In the genomic region with DNA sequence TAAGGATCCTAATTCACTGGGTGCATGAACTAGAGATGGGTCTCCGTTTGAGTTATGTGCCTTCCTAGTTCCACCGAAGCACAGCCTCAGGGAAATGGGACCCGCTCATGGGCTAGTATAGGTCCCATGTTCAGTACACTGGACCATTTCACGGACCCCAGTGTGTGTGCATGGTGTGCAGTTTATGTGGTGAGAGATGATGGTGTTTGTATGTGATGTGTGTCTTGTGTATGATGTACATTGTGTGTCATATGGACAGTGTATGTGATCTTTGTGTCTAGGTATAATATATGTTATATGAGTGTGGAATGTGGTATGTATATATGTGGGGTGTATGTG, we compare ENCODE assay signal across 18 mouse cellular contexts. TPM values are rescaled to one million over a fixed set of nuclear protein-coding genes. Genes with fewer than 3 reads are reported as not detected.
A peak's percentile ranks its signal among the peaks of the same experiment; 100 is the strongest.
DNase-seq lines count a peak whose midpoint lies in the region; ATAC-seq and TF ChIP-seq lines count a peak whose summit lies in the region.
"Had no signal": no experiment of that assay in that cellular context is flagged by ENCODE, and none has a peak within 500 bp of the region (broad histone marks: within the 10 kb centered on the region; RNA-seq: fewer than 3 reads in every experiment).

No protein-coding gene starts in this region.

- no peaks in the 10 kb centered on the region for H3K36me3 ChIP-seq in heart, embryonic 15.5 days
- H3K36me3 ChIP-seq in liver, adult 2 months (ENCODE audit: control insufficient read depth, insufficient read depth, low read length) = no peaks in the 10 kb centered on the region
- no peaks in the 10 kb centered on the region for H3K36me3 ChIP-seq in liver, embryonic 11.5 days (ENCODE audit: control insufficient read depth, insufficient read depth, low read length)
- H3K36me3 ChIP-seq in intestine, postnatal 0 days (ENCODE audit: control insufficient read depth, insufficient read depth) = no peaks in the 10 kb centered on the region
- H3K36me3 ChIP-seq: heart, embryonic 12.5 days; hindbrain, embryonic 15.5 days; limb, embryonic 12.5 days; neural tube, embryonic 12.5 days had no signal

- no peaks in the 10 kb centered on the region for H3K27me3 ChIP-seq in heart, embryonic 15.5 days
- H3K27me3 ChIP-seq in liver, adult 2 months (ENCODE audit: control insufficient read depth, insufficient read depth, low read length) = no peaks in the 10 kb centered on the region
- H3K27me3 ChIP-seq in liver, embryonic 11.5 days (replicated peaks; ENCODE audit: control insufficient read depth, insufficient read depth, low read length) = no peaks in the 10 kb centered on the region
- no peaks in the 10 kb centered on the region for H3K27me3 ChIP-seq in intestine, postnatal 0 days (replicated peaks; ENCODE audit: control insufficient read depth, insufficient read depth, low read length)
- H3K27me3 ChIP-seq: forebrain, embryonic 13.5 days; heart, embryonic 12.5 days; hindbrain, embryonic 15.5 days; limb, embryonic 12.5 days; neural tube, embryonic 12.5 days had no signal

- no peak overlapping the region for H3K4me3 ChIP-seq in heart, embryonic 15.5 days
- no peak overlapping the region for H3K4me3 ChIP-seq in liver, adult 2 months (ENCODE audit: insufficient read depth, low read depth, low read length)
- H3K4me3 ChIP-seq in liver, embryonic 11.5 days (ENCODE audit: low read depth, low read length) = no peak overlapping the region
- no peak overlapping the region for H3K4me3 ChIP-seq in brown adipose tissue, adult 24 weeks (ENCODE audit: insufficient read depth, low read depth, low read length)
- H3K4me3 ChIP-seq in intestine, postnatal 0 days (ENCODE audit: low read depth, low read length) = no peak overlapping the region
- H3K4me3 ChIP-seq: forebrain, embryonic 13.5 days; heart, embryonic 12.5 days; hindbrain, embryonic 15.5 days; left cerebral cortex, adult 2 months; limb, embryonic 12.5 days; neural tube, embryonic 12.5 days had no signal

- H3K9ac ChIP-seq in heart, embryonic 15.5 days = no peak overlapping the region
- H3K9ac ChIP-seq in liver, adult 2 months (ENCODE audit: low read depth, low read length) = peak overlapping the region; percentile 32; the same call in 1 of the 2 replicates
- H3K9ac ChIP-seq in liver, embryonic 11.5 days (ENCODE audit: low read depth, low read length) = no peak overlapping the region
- H3K9ac ChIP-seq in intestine, postnatal 0 days (ENCODE audit: low read depth, low read length) = no peak overlapping the region
- H3K9ac ChIP-seq: forebrain, embryonic 13.5 days; heart, embryonic 12.5 days; hindbrain, embryonic 15.5 days; limb, embryonic 12.5 days; neural tube, embryonic 12.5 days had no signal

- H3K4me2 ChIP-seq in heart, embryonic 15.5 days = peak overlapping the region; percentile 42; the same call in 1 of the 2 replicates
- no peak overlapping the region; the same call in 1 of the 2 replicates for H3K4me2 ChIP-seq in liver, embryonic 11.5 days
- H3K4me2 ChIP-seq in intestine, postnatal 0 days (replicated peaks; ENCODE audit: low read depth) = peak overlapping the region; percentile 53
- H3K4me2 ChIP-seq: forebrain, embryonic 13.5 days; limb, embryonic 12.5 days; neural tube, embryonic 12.5 days had no signal

- no peaks in the 10 kb centered on the region for H3K79me2 ChIP-seq in liver, adult 2 months (ENCODE audit: control insufficient read depth, insufficient read depth, low read length)

- H3K27ac ChIP-seq in heart, embryonic 15.5 days = peak overlapping the region; percentile 54
- H3K27ac ChIP-seq in liver, adult 2 months (replicated peaks; ENCODE audit: insufficient read depth, low read depth, low read length) = peak overlapping the region; percentile 95
- H3K27ac ChIP-seq in liver, embryonic 11.5 days (ENCODE audit: low read depth, low read length) = no peak overlapping the region
- peak overlapping the region; percentile 76 for H3K27ac ChIP-seq in brown adipose tissue, adult 24 weeks (replicated peaks; ENCODE audit: low read depth, low read length)
- H3K27ac ChIP-seq in intestine, postnatal 0 days (ENCODE audit: low read depth, low read length) = peak overlapping the region; percentile 83
- H3K27ac ChIP-seq: forebrain, embryonic 13.5 days; left cerebral cortex, adult 2 months; limb, embryonic 12.5 days; macrophage; neural tube, embryonic 12.5 days had no signal

- ATAC-seq in heart, embryonic 15.5 days (replicated peaks; ENCODE audit: insufficient number of reproducible peaks, insufficient read depth, low FRiP score, low read depth) = no peak
- no peak for ATAC-seq in liver, embryonic 11.5 days (replicated peaks; ENCODE audit: low FRiP score)
- 0 out of 2 replicates have a peak, but pooled peaks have one; percentile 5 for ATAC-seq in intestine, postnatal 0 days
- ATAC-seq: forebrain, embryonic 13.5 days; midbrain, embryonic 16.5 days had no signal

- DNase-seq in heart, postnatal 14 days = no peak
- no peak for DNase-seq in liver, adult 2 months (ENCODE audit: extremely low read depth, low read depth, low spot score)
- no peak for DNase-seq in liver, embryonic 11.5 days (ENCODE audit: low spot score)
- DNase-seq in urinary bladder, postnatal 36 days (ENCODE audit: low spot score in 2 of 2) = no peak
- DNase-seq in adrenal gland, postnatal 10 days = no peak
- DNase-seq: B cell, adult 2 months; cerebellum, postnatal 14 days had no signal

- H3K9me3 ChIP-seq in heart, embryonic 15.5 days (replicated peaks) = no peaks in the 10 kb centered on the region
- no peaks in the 10 kb centered on the region for H3K9me3 ChIP-seq in liver, embryonic 11.5 days (ENCODE audit: control insufficient read depth, low read length)
- peaks cover 9% of the 10 kb centered on the region; the same call in 1 of the 2 replicates for H3K9me3 ChIP-seq in intestine, postnatal 0 days (ENCODE audit: control insufficient read depth)
- H3K9me3 ChIP-seq: hindbrain, embryonic 15.5 days had no signal

- TF ChIP-seq POLR2A in liver, adult 2 months (IDR thresholded peaks at IDR 0.05; ENCODE audit: extremely low read depth, insufficient read depth, low read length) = no peak

- WGBS in heart, embryonic 15.5 days = 73% methylated on average over 4 of the region's 4 CpGs
- WGBS in liver, adult 2 months = 53% methylated on average over 4 of the region's 4 CpGs
- 80% methylated on average over 4 of the region's 4 CpGs for WGBS in liver, embryonic 11.5 days
- 41% methylated on average over 4 of the region's 4 CpGs for WGBS in intestine, postnatal 0 days

- peaks cover 7% of the 10 kb centered on the region for H3K4me1 ChIP-seq in heart, embryonic 15.5 days (replicated peaks)
- H3K4me1 ChIP-seq in liver, adult 2 months (ENCODE audit: control insufficient read depth, insufficient read depth, low read length) = peaks cover 26% of the 10 kb centered on the region
- no peaks in the 10 kb centered on the region; the same call in 1 of the 2 replicates for H3K4me1 ChIP-seq in liver, embryonic 11.5 days (replicated peaks; ENCODE audit: control insufficient read depth, insufficient read depth, low read length)
- peaks cover 8% of the 10 kb centered on the region; the same call in 1 of the 2 replicates for H3K4me1 ChIP-seq in brown adipose tissue, adult 24 weeks (ENCODE audit: control insufficient read depth, insufficient read depth, insufficient read length, low read length)
- peaks cover 15% of the 10 kb centered on the region for H3K4me1 ChIP-seq in intestine, postnatal 0 days (replicated peaks; ENCODE audit: control insufficient read depth, insufficient read depth, low read length)
- H3K4me1 ChIP-seq: heart, embryonic 12.5 days had no signal

- TF ChIP-seq CTCF in liver, adult 2 months (IDR thresholded peaks at IDR 0.05; ENCODE audit: low read depth, low read length) = no peak
- TF ChIP-seq CTCF in intestine, postnatal 0 days (IDR thresholded peaks at IDR 0.05; ENCODE audit: low read depth) = no peak

- intact Hi-C loops in heart, postnatal 14 days (cut with DNase I) = no loop called here

RNA-seq across cellular contexts. Expression of a gene that starts 13.0 kb away (rescaled TPM):
- polyA plus RNA-seq in heart, embryonic 15.5 days (2015; fragmentation: Nextera tagmentation; extraction: Ambion mirVana) = 0.13 and 0.22 TPM in 2 replicates
- not detected for total RNA-seq in heart, postnatal 14 days (2021)
- total RNA-seq in liver, adult 2 months (2014; rRNA removed) = not detected in 2 replicates
- not detected in 2 replicates for polyA plus RNA-seq in liver, adult 2 months (2012; rRNA removed)
- polyA plus RNA-seq in liver, embryonic 11.5 days (2014; fragmentation: Nextera tagmentation; extraction: Ambion mirVana) = 0.12 and 0.29 TPM in 2 replicates
- polyA plus RNA-seq in brown adipose tissue, adult 24 weeks (2012; ENCODE audit: insufficient read depth, insufficient read length, missing spikeins) = not detected in 2 replicates
- polyA plus RNA-seq in intestine, postnatal 0 days (2015; fragmentation: Nextera tagmentation; extraction: Ambion mirVana) = 1.5 and 2.1 TPM in 2 replicates
- total RNA-seq in adrenal gland, postnatal 10 days (2021) = under 1 TPM; 0.18 to 0.61 TPM
- polyA plus RNA-seq: heart, embryonic 12.5 days; macrophage had no signal

RNA-seq across cellular contexts. Expression of a gene that starts 57.8 kb away (rescaled TPM):
- polyA plus RNA-seq in heart, embryonic 15.5 days (2015; fragmentation: Nextera tagmentation; extraction: Ambion mirVana) = 11.4 and 19.0 TPM in 2 replicates
- 10 to 100 TPM; 12.3 to 13.9 TPM for total RNA-seq in heart, postnatal 14 days (2021)
- total RNA-seq in liver, adult 2 months (2014; rRNA removed) = 1.0 and 3.1 TPM in 2 replicates
- 5.0 and 5.6 TPM in 2 replicates for polyA plus RNA-seq in liver, adult 2 months (2012; rRNA removed)
- 18.9 and 20.6 TPM in 2 replicates for polyA plus RNA-seq in liver, embryonic 11.5 days (2014; fragmentation: Nextera tagmentation; extraction: Ambion mirVana)
- 2.7 and 3.6 TPM in 2 replicates for polyA plus RNA-seq in brown adipose tissue, adult 24 weeks (2012; ENCODE audit: insufficient read depth, insufficient read length, missing spikeins)
- 9.0 and 10.3 TPM in 2 replicates for polyA plus RNA-seq in intestine, postnatal 0 days (2015; fragmentation: Nextera tagmentation; extraction: Ambion mirVana)
- 10 to 100 TPM; 23.7 to 26.2 TPM for total RNA-seq in adrenal gland, postnatal 10 days (2021)
